Mouse (Mus musculus) urinary bladder, postnatal 36 days (tissue): ENCODE results near the gene Galnt17.
A peak's percentile ranks its signal among the peaks of the same experiment; 100 is the strongest.

ENCODE experiments used
- DNase-seq, 2 experiments: peaks; one replicate each; pipeline ENCODE4 v3.0.0; 2022; ENCODE audit warnings: low spot score in 2 of 2, mixed read lengths in 1 of 2

Gene Galnt17

DNA sequence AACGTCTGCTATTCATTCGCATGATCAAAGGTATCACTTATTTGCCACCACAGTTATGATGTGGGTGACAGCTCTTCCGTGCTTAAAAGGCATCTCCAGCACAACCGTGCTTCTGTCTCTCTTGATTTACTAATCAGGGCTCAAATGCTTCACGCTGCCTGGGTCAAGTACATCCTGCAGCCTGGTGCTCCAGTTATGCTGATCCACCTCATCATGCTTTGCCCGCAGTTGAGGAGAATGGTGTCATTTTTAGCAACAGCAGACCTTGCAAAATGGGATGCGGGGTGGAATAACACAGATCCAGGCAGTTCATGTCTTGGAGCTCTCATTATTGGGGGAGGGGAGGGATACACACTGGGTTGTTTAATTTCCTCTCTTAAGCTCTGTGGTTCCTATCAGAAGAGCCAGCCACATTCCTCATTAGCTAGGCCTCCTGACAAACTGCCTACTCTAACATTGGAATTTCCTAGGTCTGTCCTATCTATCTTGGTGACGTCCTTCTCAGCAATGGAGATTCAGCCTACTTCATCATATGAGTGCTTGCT lies 187.9 kb downstream of the Galnt17 start:
- DNase-seq, result no peak

GRCm38 (mm10) chr5:131119896-131120295 lies 188.4 kb downstream of the Galnt17 start:
- DNase-seq, result no peak

DNA sequence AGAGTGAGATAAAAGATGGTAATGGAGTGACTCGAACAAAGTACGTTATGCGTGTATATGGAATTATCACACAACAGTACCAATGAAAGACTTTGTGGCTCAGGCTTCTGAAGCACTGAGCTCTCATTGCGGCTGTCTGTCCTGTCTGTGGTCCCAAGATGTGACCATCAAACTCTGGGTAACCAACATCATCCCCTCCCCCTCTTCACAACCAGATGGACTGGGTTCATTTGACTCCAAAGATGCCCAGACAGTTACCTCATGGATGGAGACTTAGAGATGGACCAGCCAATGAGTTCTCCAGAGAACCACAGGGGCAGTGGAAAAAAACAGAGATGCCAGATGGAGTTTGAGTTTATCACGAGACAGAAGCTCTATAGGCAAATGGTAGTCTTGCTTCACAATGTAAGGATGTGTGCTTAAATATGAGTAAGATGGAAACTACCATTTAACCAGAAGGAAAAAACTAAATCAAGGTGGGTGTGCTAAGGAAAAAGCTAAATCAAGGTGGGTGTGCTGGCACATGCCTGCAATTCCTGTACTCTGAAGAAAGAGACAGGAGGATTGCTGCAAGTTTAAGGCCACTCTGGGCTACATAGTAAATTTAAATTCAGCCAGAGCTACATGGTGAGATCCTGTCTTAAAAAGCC lies 190.8 kb downstream of the Galnt17 start:
- DNase-seq, result no peak

DNA sequence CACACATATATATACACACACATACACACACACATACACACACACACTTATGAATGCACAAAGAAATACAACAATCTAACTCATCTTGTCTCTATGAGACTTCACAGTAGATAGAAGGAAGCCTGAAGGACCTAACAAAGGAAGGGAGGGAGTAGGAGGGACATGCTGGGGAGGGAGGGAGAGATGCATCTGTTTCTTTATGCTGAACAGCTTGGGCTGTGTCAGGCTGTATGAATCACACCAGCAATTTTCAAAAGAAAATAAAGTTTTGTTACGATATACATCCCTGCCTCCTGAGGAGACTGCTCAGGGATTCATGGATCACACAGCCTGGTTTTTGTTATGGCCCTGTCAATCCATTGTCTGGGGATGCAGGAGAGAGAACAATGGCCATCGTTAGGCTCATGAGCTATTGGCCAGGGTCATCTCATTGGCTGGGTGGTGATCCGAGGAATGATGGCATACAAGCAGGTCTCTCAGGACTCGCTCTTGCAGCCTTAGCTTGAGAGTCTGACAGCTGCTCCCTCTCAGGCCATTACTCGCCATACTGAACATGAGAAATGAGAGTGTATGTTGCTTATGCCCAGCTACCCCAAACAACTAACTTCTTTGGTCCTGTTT lies 194.3 kb downstream of the Galnt17 start:
- DNase-seq, result no peak

DNA sequence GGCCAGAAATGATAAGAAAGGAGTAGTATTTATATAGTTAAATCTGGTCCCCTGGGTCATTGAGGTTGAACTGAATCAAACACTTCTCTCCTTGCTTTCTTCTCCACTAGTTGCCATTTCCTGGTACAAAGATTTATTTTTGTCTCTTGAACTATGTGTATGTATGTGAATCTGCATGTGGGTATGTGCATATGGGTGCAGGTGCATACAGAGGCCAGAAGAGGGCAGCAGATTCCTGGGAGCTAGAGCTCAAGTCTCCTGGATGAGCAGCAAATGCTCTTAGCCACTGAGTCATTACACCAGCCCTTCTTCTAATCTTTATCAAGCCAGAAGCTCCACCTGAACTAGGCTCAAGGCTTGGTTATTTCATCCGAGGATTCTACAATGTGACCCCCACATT lies 201.1 kb downstream of the Galnt17 start:
- DNase-seq, result no peak

- DNase-seq, result peak in 1 of 2 experiments; percentile 11
Observed at GRCm38 (mm10) chr5:131096824-131097223, 211.5 kb downstream of the Galnt17 start.

- no peak for DNase-seq
Observed at GRCm38 (mm10) chr5:131095635-131096034, 212.7 kb downstream of the Galnt17 start.

GRCm38 (mm10) chr5:131094771-131095170 lies 213.5 kb downstream of the Galnt17 start:
- DNase-seq, result no peak

- DNase-seq, result no peak
Observed at GRCm38 (mm10) chr5:131094138-131094537, 214.2 kb downstream of the Galnt17 start.

DNA sequence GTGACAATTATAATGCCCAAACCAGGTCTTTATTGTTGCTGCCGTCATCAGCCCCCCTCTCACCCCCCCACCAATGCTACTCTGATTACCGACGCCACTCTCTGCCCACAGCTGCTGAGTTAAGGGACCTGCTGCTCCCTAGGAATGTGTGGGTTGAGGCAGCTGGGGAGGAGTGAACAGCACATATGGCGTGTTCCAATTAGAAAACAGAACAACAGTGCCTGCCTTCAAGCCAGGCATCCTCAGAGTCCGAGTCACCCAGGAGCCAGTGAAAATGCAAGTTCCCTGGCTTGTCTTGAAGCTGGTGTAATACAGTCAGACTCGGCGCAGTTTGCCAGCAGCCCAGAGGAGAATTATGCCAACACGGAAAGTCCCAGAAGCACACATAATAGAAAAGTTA lies 218.4 kb downstream of the Galnt17 start:
- no peak for DNase-seq

GRCm38 (mm10) chr5:131088866-131089265 lies 219.4 kb downstream of the Galnt17 start:
- no peak for DNase-seq

- DNase-seq, result no peak
Observed at GRCm38 (mm10) chr5:131083072-131083657, 225.1 kb downstream of the Galnt17 start.

GRCm38 (mm10) chr5:131077682-131078081 lies 230.6 kb downstream of the Galnt17 start:
- DNase-seq, result no peak

- no peak for DNase-seq
Observed at GRCm38 (mm10) chr5:131075795-131076194, 232.5 kb downstream of the Galnt17 start.

DNA sequence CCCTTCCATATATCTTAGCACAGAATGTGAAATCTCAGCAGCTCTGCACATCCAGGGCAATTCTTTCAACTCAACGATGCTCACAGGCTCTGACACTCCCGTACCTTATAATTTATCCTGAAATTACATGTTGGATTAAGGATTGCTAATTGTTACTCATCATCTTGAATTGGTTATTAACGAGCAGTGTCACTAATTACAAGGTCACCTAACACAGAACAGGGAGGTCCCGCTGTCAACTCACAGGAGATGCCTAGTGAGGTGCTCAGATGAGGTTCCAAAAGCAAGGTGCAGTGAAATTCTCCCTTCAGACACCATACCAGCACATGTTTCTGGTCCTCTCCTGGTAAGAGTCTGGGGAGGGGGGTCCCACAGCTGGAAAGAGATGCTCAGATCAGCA lies 234.0 kb downstream of the Galnt17 start:
- no peak for DNase-seq

DNA sequence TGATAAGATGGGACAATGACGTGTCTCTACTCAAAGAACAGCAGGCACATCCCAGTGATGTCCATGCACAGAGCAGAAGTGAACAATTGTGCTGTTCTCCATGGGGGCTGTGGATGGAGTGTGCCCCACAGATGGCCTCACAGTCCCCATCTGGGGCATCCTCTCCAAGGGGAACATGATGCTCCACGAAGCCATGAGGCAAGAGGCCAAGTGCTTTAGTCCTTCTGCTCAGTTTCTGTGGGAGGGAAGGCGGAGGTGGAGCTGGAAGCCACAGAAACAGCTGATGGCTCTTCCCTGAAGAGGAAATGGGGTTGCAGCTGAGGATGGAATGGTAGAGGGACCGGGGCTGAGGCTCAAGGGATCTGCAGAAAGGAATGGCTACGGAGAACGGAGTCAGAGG lies 243.1 kb downstream of the Galnt17 start:
- DNase-seq, result no peak

GRCm38 (mm10) chr5:131048505-131048904 lies 259.8 kb downstream of the Galnt17 start:
- DNase-seq, result no peak

DNA sequence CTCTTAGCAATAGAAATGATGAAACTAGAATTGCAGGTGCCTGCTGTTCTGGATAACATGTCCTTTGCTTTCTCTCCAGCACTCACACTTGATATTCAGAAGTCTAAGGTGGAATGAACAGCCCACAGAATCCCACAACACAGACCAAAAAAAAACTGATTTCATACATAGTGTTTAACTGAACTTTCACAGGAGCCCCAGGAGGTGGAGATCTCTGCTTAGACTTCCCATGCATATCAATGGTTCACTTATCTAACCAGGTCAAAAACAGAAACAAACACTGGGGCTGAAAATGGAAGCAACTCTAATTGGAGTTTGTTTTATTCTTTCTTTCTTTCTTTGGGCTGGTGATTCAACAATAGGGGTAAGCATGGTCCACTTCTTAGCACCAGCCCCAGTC lies 265.2 kb downstream of the Galnt17 start:
- no peak for DNase-seq

- no peak for DNase-seq
Observed at GRCm38 (mm10) chr5:131040441-131040840, 267.9 kb downstream of the Galnt17 start.

DNA sequence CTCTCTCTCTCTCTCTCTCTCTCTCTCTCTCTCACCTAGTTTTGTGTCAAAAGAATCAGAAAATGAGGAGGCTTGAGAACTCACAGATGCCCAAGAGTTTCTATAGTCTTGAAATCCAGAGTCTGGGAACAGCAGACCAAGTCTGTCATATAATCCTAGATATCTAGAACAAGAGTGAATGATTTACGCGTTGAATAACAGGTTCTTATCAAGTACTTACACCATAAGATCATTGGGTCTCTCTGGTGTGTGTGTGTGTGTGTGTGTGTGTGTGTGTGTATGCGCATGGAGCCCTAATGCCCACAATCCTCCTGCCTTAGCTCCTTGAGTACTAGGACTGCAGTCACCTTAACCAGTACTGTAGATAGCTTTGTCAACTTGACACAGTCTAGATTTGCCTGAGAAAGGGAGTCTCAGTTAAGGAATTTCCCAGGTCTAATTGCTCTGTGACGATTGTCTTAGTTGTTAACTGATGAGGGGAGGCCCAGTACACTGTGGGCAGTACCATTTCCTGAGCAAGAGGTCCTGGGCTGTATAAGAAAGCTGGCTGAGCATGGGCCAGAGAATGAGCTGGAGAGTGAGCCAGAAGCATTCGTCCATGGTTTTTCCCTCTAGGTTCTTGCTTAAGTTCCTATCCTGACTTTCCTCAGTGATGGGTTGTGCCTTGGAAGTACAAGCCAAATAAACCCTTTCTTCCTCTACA lies 268.5 kb downstream of the Galnt17 start:
- no peak for DNase-seq

GRCm38 (mm10) chr5:131024506-131024905 lies 283.8 kb downstream of the Galnt17 start:
- DNase-seq, result peak in 1 of 2 experiments; percentile 5

- DNase-seq, result no peak
Observed at GRCm38 (mm10) chr5:131022396-131022993, 285.8 kb downstream of the Galnt17 start.
